ENCODE assay signal across 26 mouse cellular contexts in genomic region chr10:24842676-24843075, GRCm38 (mm10). TPM values are rescaled to one million over a fixed set of nuclear protein-coding genes. Genes with fewer than 3 reads are reported as not detected.
DNase-seq lines count a peak whose midpoint lies in the region; ATAC-seq and TF ChIP-seq lines count a peak whose summit lies in the region.
"Had no signal": no experiment of that assay in that cellular context is flagged by ENCODE, and none has a peak within 500 bp of the region (broad histone marks: within the 10 kb centered on the region; RNA-seq: fewer than 3 reads in every experiment).

Gene Enpp3 (minus strand): TSS chr10:24842823.

- peaks cover 20% of the 10 kb centered on the region for H3K4me1 ChIP-seq in liver, adult 2 months (ENCODE audit: control insufficient read depth, insufficient read depth, low read length)
- H3K4me1 ChIP-seq in liver, embryonic 11.5 days (replicated peaks; ENCODE audit: control insufficient read depth, insufficient read depth, low read length): no peaks in the 10 kb centered on the region
- peaks cover 6% of the 10 kb centered on the region for H3K4me1 ChIP-seq in embryonic facial prominence, embryonic 10.5 days
- H3K4me1 ChIP-seq in intestine, postnatal 0 days (replicated peaks; ENCODE audit: control insufficient read depth, insufficient read depth, low read length): no peaks in the 10 kb centered on the region
- H3K4me1 ChIP-seq: embryonic facial prominence, embryonic 15.5 days; forebrain, embryonic 13.5 days; hindbrain, embryonic 13.5 days; midbrain, embryonic 10.5 days; neural tube, embryonic 12.5 days had no signal

- peak within 1 kb of the TSS; percentile 52 for H3K4me3 ChIP-seq in liver, adult 2 months (ENCODE audit: insufficient read depth, low read depth, low read length)
- H3K4me3 ChIP-seq in liver, embryonic 11.5 days (ENCODE audit: low read depth, low read length): no peak within 1 kb of the TSS
- H3K4me3 ChIP-seq in embryonic facial prominence, embryonic 10.5 days: no peak within 1 kb of the TSS
- H3K4me3 ChIP-seq in intestine, postnatal 0 days (ENCODE audit: low read depth, low read length): no peak within 1 kb of the TSS
- H3K4me3 ChIP-seq: embryonic facial prominence, embryonic 15.5 days; forebrain, embryonic 13.5 days; hindbrain, embryonic 13.5 days; limb, embryonic 12.5 days; liver, embryonic 13.5 days; midbrain, embryonic 10.5 days; neural tube, embryonic 12.5 days had no signal

- H3K9me3 ChIP-seq in liver, embryonic 11.5 days (ENCODE audit: control insufficient read depth, low read length): 0 out of 2 replicates have a peak, but pooled peaks cover 2% of the 10 kb centered on the region
- H3K9me3 ChIP-seq in embryonic facial prominence, embryonic 10.5 days: 0 out of 2 replicates have a peak, but pooled peaks cover 3% of the 10 kb centered on the region
- H3K9me3 ChIP-seq in intestine, postnatal 0 days (ENCODE audit: control insufficient read depth): no peaks in the 10 kb centered on the region
- H3K9me3 ChIP-seq: embryonic facial prominence, embryonic 15.5 days; forebrain, embryonic 13.5 days; hindbrain, embryonic 13.5 days; liver, embryonic 13.5 days; neural tube, embryonic 12.5 days had no signal

- TF ChIP-seq CTCF in liver, adult 2 months (IDR thresholded peaks at IDR 0.05; ENCODE audit: low read depth, low read length): no peak
- TF ChIP-seq CTCF in intestine, postnatal 0 days (IDR thresholded peaks at IDR 0.05; ENCODE audit: low read depth): no peak

- DNase-seq in kidney, adult 11 months: peak; percentile 8
- DNase-seq in kidney, adult 18-20 months: no peak
- DNase-seq in liver, adult 2 months (ENCODE audit: extremely low read depth, low read depth, low spot score): peak; percentile 93
- no peak for DNase-seq in liver, embryonic 11.5 days (ENCODE audit: low spot score)
- no peak for DNase-seq in embryonic facial prominence, embryonic 10.5 days (ENCODE audit: low spot score)
- no peak for DNase-seq in heart, postnatal 10 days
- no peak for DNase-seq in gastrocnemius, postnatal 14 days
- DNase-seq: adrenal gland, adult 2 months; adrenal gland, postnatal 36 days; cerebellum, adult 18-20 months; cerebellum, postnatal 14 days; gastrocnemius, postnatal 10 days; layer of hippocampus, adult 9-11 months; liver, embryonic 13.5 days; lung, embryonic 14.5 days; lung, postnatal 14 days; right cerebral cortex, adult 18-20 months had no signal

- peak within 1 kb of the TSS; percentile 100 for H3K27ac ChIP-seq in liver, adult 2 months (replicated peaks; ENCODE audit: insufficient read depth, low read depth, low read length)
- no peak within 1 kb of the TSS for H3K27ac ChIP-seq in liver, embryonic 11.5 days (ENCODE audit: low read depth, low read length)
- 0 out of 2 replicates have a peak within 1 kb of the TSS, but pooled peaks have one; percentile 40 for H3K27ac ChIP-seq in embryonic facial prominence, embryonic 10.5 days (replicated peaks)
- H3K27ac ChIP-seq in intestine, postnatal 0 days (ENCODE audit: low read depth, low read length): no peak within 1 kb of the TSS
- H3K27ac ChIP-seq: embryonic facial prominence, embryonic 15.5 days; forebrain, embryonic 13.5 days; hindbrain, embryonic 13.5 days; limb, embryonic 12.5 days; liver, embryonic 13.5 days; midbrain, embryonic 10.5 days; neural tube, embryonic 12.5 days had no signal

- H3K9ac ChIP-seq in liver, adult 2 months (ENCODE audit: low read depth, low read length): peak within 1 kb of the TSS; percentile 70
- H3K9ac ChIP-seq in liver, embryonic 11.5 days (ENCODE audit: low read depth, low read length): no peak within 1 kb of the TSS
- H3K9ac ChIP-seq in intestine, postnatal 0 days (ENCODE audit: low read depth, low read length): no peak within 1 kb of the TSS
- H3K9ac ChIP-seq: embryonic facial prominence, embryonic 15.5 days; forebrain, embryonic 13.5 days; hindbrain, embryonic 13.5 days; limb, embryonic 12.5 days; liver, embryonic 13.5 days; lung, embryonic 14.5 days; neural tube, embryonic 12.5 days had no signal

- 26% methylated on average over 1 of the region's 1 CpGs for WGBS in liver, adult 2 months
- WGBS in liver, embryonic 11.5 days: 75% methylated on average over 1 of the region's 1 CpGs
- WGBS in embryonic facial prominence, embryonic 10.5 days: 93% methylated on average over 1 of the region's 1 CpGs
- WGBS in intestine, postnatal 0 days: 83% methylated on average over 1 of the region's 1 CpGs

- no peak for ATAC-seq in liver, embryonic 11.5 days (replicated peaks; ENCODE audit: low FRiP score)
- ATAC-seq in intestine, postnatal 0 days: no peak
- ATAC-seq: forebrain, embryonic 13.5 days; midbrain, embryonic 16.5 days had no signal

- no peak for TF ChIP-seq POLR2A in liver, adult 2 months (IDR thresholded peaks at IDR 0.05; ENCODE audit: extremely low read depth, insufficient read depth, low read length)

- H3K36me3 ChIP-seq in liver, adult 2 months (ENCODE audit: control insufficient read depth, insufficient read depth, low read length): peaks cover 3% of the 10 kb centered on the region
- H3K36me3 ChIP-seq in liver, embryonic 11.5 days (ENCODE audit: control insufficient read depth, insufficient read depth, low read length): no peaks in the 10 kb centered on the region
- H3K36me3 ChIP-seq in embryonic facial prominence, embryonic 10.5 days (replicated peaks): no peaks in the 10 kb centered on the region
- no peaks in the 10 kb centered on the region for H3K36me3 ChIP-seq in intestine, postnatal 0 days (ENCODE audit: control insufficient read depth, insufficient read depth)
- H3K36me3 ChIP-seq: embryonic facial prominence, embryonic 15.5 days; hindbrain, embryonic 13.5 days; limb, embryonic 12.5 days; liver, embryonic 13.5 days; midbrain, embryonic 10.5 days; neural tube, embryonic 12.5 days had no signal

- intact Hi-C loops in heart, postnatal 10 days (cut with DNase I): no loop called here
- intact Hi-C loops in gastrocnemius, postnatal 14 days (cut with DNase I; ENCODE audit: low total_unique reads): no loop called here

- H3K79me2 ChIP-seq in liver, adult 2 months (ENCODE audit: control insufficient read depth, insufficient read depth, low read length): peaks cover 8% of the 10 kb centered on the region; the same call in 1 of the 2 replicates

- H3K27me3 ChIP-seq in liver, adult 2 months (ENCODE audit: control insufficient read depth, insufficient read depth, low read length): no peaks in the 10 kb centered on the region
- no peaks in the 10 kb centered on the region for H3K27me3 ChIP-seq in liver, embryonic 11.5 days (replicated peaks; ENCODE audit: control insufficient read depth, insufficient read depth, low read length)
- no peaks in the 10 kb centered on the region for H3K27me3 ChIP-seq in embryonic facial prominence, embryonic 10.5 days (replicated peaks; ENCODE audit: low read depth, poor library complexity, severe bottlenecking)
- H3K27me3 ChIP-seq in intestine, postnatal 0 days (replicated peaks; ENCODE audit: control insufficient read depth, insufficient read depth, low read length): no peaks in the 10 kb centered on the region
- H3K27me3 ChIP-seq: embryonic facial prominence, embryonic 15.5 days; forebrain, embryonic 13.5 days; hindbrain, embryonic 13.5 days; limb, embryonic 12.5 days; liver, embryonic 13.5 days; neural tube, embryonic 12.5 days had no signal

- H3K4me2 ChIP-seq in liver, embryonic 11.5 days: no peak within 1 kb of the TSS
- no peak within 1 kb of the TSS for H3K4me2 ChIP-seq in intestine, postnatal 0 days (replicated peaks; ENCODE audit: low read depth)
- H3K4me2 ChIP-seq: embryonic facial prominence, embryonic 15.5 days; forebrain, embryonic 13.5 days; hindbrain, embryonic 13.5 days; limb, embryonic 12.5 days; liver, embryonic 13.5 days; lung, embryonic 14.5 days; neural tube, embryonic 12.5 days had no signal

RNA-seq across cellular contexts. Expression of gene Enpp3, which starts in this region (rescaled TPM):
- 39.7 and 60.6 TPM in 2 replicates for total RNA-seq in liver, adult 2 months (2014; rRNA removed)
- 11.4 and 12.4 TPM in 2 replicates for polyA plus RNA-seq in liver, adult 2 months (2012; rRNA removed)
- polyA plus RNA-seq in liver, embryonic 11.5 days (2014; fragmentation: Nextera tagmentation; extraction: Ambion mirVana): 2.2 and 2.4 TPM in 2 replicates
- 8.8 and 9.7 TPM in 2 replicates for polyA plus RNA-seq in embryonic facial prominence, embryonic 10.5 days (2016; fragmentation: Nextera tagmentation; extraction: Ambion mirVana)
- polyA plus RNA-seq in intestine, postnatal 0 days (2015; fragmentation: Nextera tagmentation; extraction: Ambion mirVana): 151 and 152 TPM in 2 replicates
- 1 to 10 TPM; 7.6 to 8.3 TPM for total RNA-seq in heart, postnatal 10 days (2021)
- total RNA-seq in gastrocnemius, postnatal 14 days (2021): 1 to 10 TPM; 5.5 to 7.5 TPM
- total RNA-seq: granulocyte monocyte progenitor cell, adult 5-6 weeks had no signal

Comparison
In these comparisons a context has a peak if more than half of its experiments do, and no peak if none do; other contexts are left out.
1. RNA of gene Enpp3 (polyA plus RNA-seq): 151 to 152 TPM in intestine, postnatal 0 days; 11.4 to 12.4 TPM in liver, adult 2 months, 8.8 to 9.7 TPM in embryonic facial prominence, embryonic 10.5 days and 2.2 to 2.4 TPM in liver, embryonic 11.5 days; every median in the first group is over 10 times any median in the second.
2. DNase-seq: peak in kidney, adult 11 months (single experiment) and liver, adult 2 months (single experiment); none in kidney, adult 18-20 months (single experiment), liver, embryonic 11.5 days (single experiment), embryonic facial prominence, embryonic 10.5 days (single experiment), heart, postnatal 10 days (0 of 2) and gastrocnemius, postnatal 14 days (single experiment).
3. H3K27ac ChIP-seq: peak in liver, adult 2 months (single experiment) and embryonic facial prominence, embryonic 10.5 days (single experiment); none in liver, embryonic 11.5 days (single experiment) and intestine, postnatal 0 days (single experiment).